Mouse (Mus musculus) layer of hippocampus, postnatal 25 days (tissue): ENCODE results near the gene Ppil4. TPM values are rescaled to one million over a fixed set of nuclear protein-coding genes. Genes with fewer than 3 reads are reported as not detected.

Experiments
- DNase-seq, 2 experiments: peaks; one replicate each; pipeline ENCODE4 v3.0.0; 2022; ENCODE audit warnings: mixed read lengths in 2 of 2, low spot score in 1 of 2; ENCODE audit errors: extremely low spot score in 1 of 2
- total RNA-seq, 2 experiments: library from RNA; stranded (reverse); gene quantifications; 2 replicates each; pipeline ENCODE4 v1.2.3; 2021

Gene Ppil4
- total RNA-seq, 2 experiments from 2014 or later: 31.9 to 32.1 TPM

GRCm38 (mm10) chr10:7821981-7822380 lies 29.3 kb downstream of the Ppil4 start:
- DNase-seq: no peak

- DNase-seq: no peak
Measured at GRCm38 (mm10) chr10:7824663-7825280, 32.1 kb downstream of the Ppil4 start.

- DNase-seq: no peak
Measured at GRCm38 (mm10) chr10:7825281-7825665, 32.6 kb downstream of the Ppil4 start.

GRCm38 (mm10) chr10:7826106-7826505 lies 33.4 kb downstream of the Ppil4 start:
- DNase-seq: no peak

GRCm38 (mm10) chr10:7832171-7832676 lies 39.5 kb downstream of the Ppil4 start, which contains the start of gene Zc3h12d:
TSS of gene Zc3h12d (plus strand) at chr10:7832470.
- DNase-seq: no peak

- DNase-seq: no peak
Measured at GRCm38 (mm10) chr10:7833377-7834165, 40.9 kb downstream of the Ppil4 start.

GRCm38 (mm10) chr10:7834671-7835225 lies 42.1 kb downstream of the Ppil4 start:
- no peak for DNase-seq

GRCm38 (mm10) chr10:7836902-7837301 lies 44.2 kb downstream of the Ppil4 start:
- no peak for DNase-seq

GRCm38 (mm10) chr10:7837446-7837845 lies 44.8 kb downstream of the Ppil4 start:
- no peak for DNase-seq

- DNase-seq: no peak
Measured at GRCm38 (mm10) chr10:7838036-7838435, 45.3 kb downstream of the Ppil4 start.

- no peak for DNase-seq
Measured at GRCm38 (mm10) chr10:7838874-7839421, 46.3 kb downstream of the Ppil4 start.

- no peak for DNase-seq
Measured at GRCm38 (mm10) chr10:7839551-7840352, 47.1 kb downstream of the Ppil4 start.

- DNase-seq: no peak
Measured at GRCm38 (mm10) chr10:7840353-7840733, 47.7 kb downstream of the Ppil4 start.

GRCm38 (mm10) chr10:7840785-7841184 lies 48.1 kb downstream of the Ppil4 start:
- DNase-seq: no peak

GRCm38 (mm10) chr10:7841571-7842080 lies 48.9 kb downstream of the Ppil4 start:
- no peak for DNase-seq

- no peak for DNase-seq
Measured at GRCm38 (mm10) chr10:7843181-7843580, 50.5 kb downstream of the Ppil4 start.

GRCm38 (mm10) chr10:7844161-7844560 lies 51.5 kb downstream of the Ppil4 start:
- DNase-seq: no peak

- no peak for DNase-seq
Measured at GRCm38 (mm10) chr10:7845136-7845535, 52.4 kb downstream of the Ppil4 start.

GRCm38 (mm10) chr10:7845991-7846390 lies 53.3 kb downstream of the Ppil4 start:
- DNase-seq: no peak

GRCm38 (mm10) chr10:7847166-7847605 lies 54.5 kb downstream of the Ppil4 start:
- no peak for DNase-seq
